Mouse (Mus musculus) brain, embryonic 14.5 days (tissue): Measurements from ENCODE around the gene Adap1.

Experiments used
- CTCF ChIP-seq: fragments of 200-500 bp; IDR thresholded peaks from 2 replicates; pipeline ENCODE4 v1.5.1; 2012; ENCODE audit warnings: inconsistent platforms, mild to moderate bottlenecking, moderate library complexity, borderline replicate concordance; ENCODE audit not compliant: insufficient read depth, insufficient read length; ENCODE audit errors: extremely low read depth
- POLR2A ChIP-seq: fragments of 200-500 bp; IDR thresholded peaks from 2 replicates; pipeline ENCODE4 v1.6.1; 2012; ENCODE audit warnings: mild to moderate bottlenecking, inconsistent platforms, borderline replicate concordance; ENCODE audit not compliant: poor library complexity, insufficient read depth, insufficient read length, severe bottlenecking; ENCODE audit errors: extremely low read depth

- TF ChIP-seq CTCF, result no peak
- no peak for TF ChIP-seq POLR2A
Measured at GRCm38 (mm10) chr5:139267661-139268060, 57.8 kb downstream of the Adap1 start.
